Mouse (Mus musculus) layer of hippocampus, adult 18-20 months (tissue): ENCODE measurements around the gene Fgfr1op2. TPM values are rescaled to one million over a fixed set of nuclear protein-coding genes. Genes with fewer than 3 reads are reported as not detected.

Experiments
- DNase-seq, 2 experiments: peaks; one replicate each; pipeline ENCODE4 v3.0.0; 2022; ENCODE audit warnings: low spot score in 2 of 2
- total RNA-seq, 2 experiments: library from RNA; stranded (reverse); gene quantifications; 2 replicates each; pipeline ENCODE4 v1.2.3; 2021

Gene Fgfr1op2
- total RNA-seq, 2 experiments from 2014 or later: 109 to 112 TPM

- no peak for DNase-seq
Measured at GRCm38 (mm10) chr6:146602601-146603000, 25.6 kb downstream of the Fgfr1op2 start.

- DNase-seq: no peak
Measured at GRCm38 (mm10) chr6:146603651-146604050, 26.6 kb downstream of the Fgfr1op2 start.

GRCm38 (mm10) chr6:146611385-146611784 lies 34.4 kb downstream of the Fgfr1op2 start:
- DNase-seq: peak in 1 of 2 experiments; percentile 36

- no peak for DNase-seq
Measured at GRCm38 (mm10) chr6:146611897-146612296, 34.9 kb downstream of the Fgfr1op2 start.

- DNase-seq: no peak
Measured at GRCm38 (mm10) chr6:146612736-146613135, 35.7 kb downstream of the Fgfr1op2 start.

GRCm38 (mm10) chr6:146613907-146614306 lies 36.9 kb downstream of the Fgfr1op2 start:
- no peak for DNase-seq

GRCm38 (mm10) chr6:146614541-146614940 lies 37.5 kb downstream of the Fgfr1op2 start:
- no peak for DNase-seq

GRCm38 (mm10) chr6:146615891-146616290 lies 38.9 kb downstream of the Fgfr1op2 start:
- DNase-seq: no peak

- DNase-seq: no peak
Measured at GRCm38 (mm10) chr6:146616670-146617069, 39.7 kb downstream of the Fgfr1op2 start.

GRCm38 (mm10) chr6:146628123-146628522 lies 51.1 kb downstream of the Fgfr1op2 start:
- no peak for DNase-seq

GRCm38 (mm10) chr6:146629781-146630756 lies 53.1 kb downstream of the Fgfr1op2 start:
- no peak for DNase-seq

GRCm38 (mm10) chr6:146630961-146631360 lies 54.0 kb downstream of the Fgfr1op2 start:
- DNase-seq: no peak

GRCm38 (mm10) chr6:146631847-146632246 lies 54.8 kb downstream of the Fgfr1op2 start:
- DNase-seq: no peak

- no peak for DNase-seq
Measured at GRCm38 (mm10) chr6:146632403-146632802, 55.4 kb downstream of the Fgfr1op2 start.

- no peak for DNase-seq
Measured at GRCm38 (mm10) chr6:146633097-146633496, 56.1 kb downstream of the Fgfr1op2 start.

GRCm38 (mm10) chr6:146633629-146634014 lies 56.6 kb downstream of the Fgfr1op2 start:
- peak; percentile 33 to 80 for DNase-seq

- DNase-seq: peak; percentile 47 to 76
Measured at GRCm38 (mm10) chr6:146634015-146634722, 57.2 kb downstream of the Fgfr1op2 start.

- no peak for DNase-seq
Measured at GRCm38 (mm10) chr6:146634759-146635606, 58.0 kb downstream of the Fgfr1op2 start.

GRCm38 (mm10) chr6:146636482-146636881 lies 59.5 kb downstream of the Fgfr1op2 start:
- no peak for DNase-seq

- no peak for DNase-seq
Measured at GRCm38 (mm10) chr6:146640068-146640965, 63.3 kb downstream of the Fgfr1op2 start.
